Mouse (Mus musculus) embryonic facial prominence, embryonic 11.5 days (tissue): ENCODE measurements around the gene Xpnpep2. TPM values are rescaled to one million over a fixed set of nuclear protein-coding genes. Genes with fewer than 3 reads are reported as not detected.

Experiments used
- ATAC-seq: fragments of 200-750 bp; cut with Nextera tagmentation; replicated peaks from 2 replicates; pipeline ENCODE4 v1.8.0; 2017; ENCODE audit warnings: low read depth; ENCODE audit not compliant: insufficient number of reproducible peaks, low FRiP score, low TSS enrichment
- DNase-seq: peaks from one replicate; pipeline ENCODE4 v3.0.0-alpha.2; 2015; ENCODE audit warnings: low spot score
- H3K27ac ChIP-seq: fragments of 300-500 bp; sonication (generic); replicated peaks from 2 replicates; pipeline ENCODE4 v1.5.1; 2014; ENCODE audit warnings: mild to moderate bottlenecking, low read depth, low read length, control low read depth
- H3K27me3 ChIP-seq: fragments of 300-500 bp; sonication (generic); 2 replicates; pipeline ENCODE4 v1.6.1; 2014; ENCODE audit warnings: mild to moderate bottlenecking, low read length, moderate library complexity, mixed read lengths; ENCODE audit not compliant: control insufficient read depth, insufficient read depth
- H3K36me3 ChIP-seq: fragments of 300-500 bp; sonication (generic); replicated peaks from 2 replicates; pipeline ENCODE4 v1.6.1; 2014; ENCODE audit warnings: low read depth, mild to moderate bottlenecking, low read length, moderate library complexity, mixed read lengths; ENCODE audit not compliant: control insufficient read depth, insufficient read depth
- H3K4me1 ChIP-seq: fragments of 300-500 bp; sonication (generic); 2 replicates; pipeline ENCODE4 v1.6.1; 2014; ENCODE audit warnings: low read length, mixed read lengths; ENCODE audit not compliant: control insufficient read depth, insufficient read depth
- H3K4me2 ChIP-seq: fragments of 300-500 bp; sonication (generic); 2 replicates; pipeline ENCODE4 v1.6.1; 2014; ENCODE audit warnings: low read depth, mild to moderate bottlenecking, control low read depth, low read length, moderate library complexity
- H3K4me3 ChIP-seq: fragments of 300-500 bp; sonication (generic); 2 replicates; pipeline ENCODE4 v1.5.1; 2014; ENCODE audit warnings: low read depth, low read length, control low read depth
- H3K9ac ChIP-seq: fragments of 300-500 bp; sonication (generic); replicated peaks from 2 replicates; pipeline ENCODE4 v1.6.1; 2014; ENCODE audit warnings: mild to moderate bottlenecking, control low read depth, low read length
- H3K9me3 ChIP-seq: fragments of 300-500 bp; sonication (generic); replicated peaks from 2 replicates; pipeline ENCODE4 v1.6.1; 2016; ENCODE audit warnings: mild to moderate bottlenecking, low read length, inconsistent platforms, mixed read lengths; ENCODE audit not compliant: control insufficient read depth
- WGBS: fragments of 180-500 bp; shearing (Covaris S2); extraction: QIAGEN DNeasy Blood & Tissue Kit; methylation state at CpG from one replicate; pipeline ENCODE4 v1.1.7; 2014; 5-methylcytosine and 5-hydroxymethylcytosine counted together
- polyA plus RNA-seq: library from polyadenylated mRNA; unstranded; fragments of >200 nt; fragmentation: Nextera tagmentation; extraction: Ambion mirVana; gene quantifications from 2 replicates; pipeline ENCODE4 v1.2.1, GENCODE M21; 2014

Xpnpep2 gene
- polyA plus RNA-seq, 1 experiment from 2014 or later, result 2.7 TPM

DNA sequence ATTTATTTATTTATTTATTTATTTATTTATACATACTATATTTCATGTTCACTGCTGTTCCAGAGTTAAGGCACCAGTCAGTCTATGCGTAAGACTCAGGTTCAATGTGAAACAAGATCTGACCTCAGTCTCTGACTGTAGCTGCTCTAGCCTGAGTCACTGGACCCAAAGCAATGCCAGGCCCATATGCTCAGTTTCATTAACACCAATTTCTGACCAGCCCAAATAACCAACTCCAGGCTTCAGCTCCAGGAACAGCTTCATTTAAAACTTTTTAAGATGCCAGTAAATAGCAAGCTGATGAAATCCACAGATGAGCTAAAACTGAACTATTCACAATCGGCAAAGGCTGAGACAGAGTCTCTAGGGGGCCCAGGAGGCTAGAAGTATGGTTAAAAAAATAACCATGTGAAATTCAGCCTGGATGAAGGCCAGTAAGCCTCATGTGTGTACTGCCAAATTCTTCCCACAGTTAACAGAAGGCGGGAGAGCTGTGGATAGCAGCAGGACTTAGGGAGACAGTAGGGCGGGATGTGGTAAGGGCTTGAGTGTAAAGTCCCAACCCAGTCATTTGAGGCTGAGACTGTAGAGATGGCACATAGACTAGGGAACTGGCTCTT, 31.6 kb upstream of the Xpnpep2 start:
- no peaks in the 10 kb centered on the region for H3K9me3 ChIP-seq
- H3K4me3 ChIP-seq, result no peak overlapping the region
- 88% methylated on average over 4 of the region's 4 CpGs for WGBS
- DNase-seq (no peak), ATAC-seq (no peak)
- no peaks in the 10 kb centered on the region for H3K4me1 ChIP-seq
- H3K27ac ChIP-seq, result no peak overlapping the region
- H3K9ac ChIP-seq, result no peak overlapping the region
- H3K27me3 ChIP-seq, result no peaks in the 10 kb centered on the region
- no peaks in the 10 kb centered on the region for H3K36me3 ChIP-seq
- no peak overlapping the region for H3K4me2 ChIP-seq

DNA sequence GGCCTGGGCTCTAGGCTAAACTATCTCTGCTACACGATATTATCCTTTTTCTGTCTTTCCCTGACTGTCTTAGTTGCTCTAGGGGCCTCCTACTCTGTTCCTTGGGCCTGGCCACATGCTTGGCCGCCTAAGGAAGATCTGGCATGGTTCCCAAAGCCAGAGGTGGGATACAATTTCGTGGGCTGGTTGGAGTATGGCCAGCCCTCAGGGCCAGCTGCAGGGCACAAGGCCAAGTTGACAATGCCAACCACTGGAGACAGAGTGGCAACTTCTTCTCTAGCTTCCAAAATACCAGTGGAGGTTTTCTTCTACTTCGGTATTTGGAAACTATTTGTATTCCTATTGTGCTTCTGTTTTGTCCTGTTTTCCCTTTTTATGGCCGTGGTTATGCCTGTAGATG, 26.2 kb upstream of the Xpnpep2 start:
- Histone ChIP-seq H3K9ac (no peak overlapping the region), H3K4me2 (no peak overlapping the region), H3K4me3 (no peak overlapping the region), H3K4me1 (no peaks in the 10 kb centered on the region), H3K9me3 (no peaks in the 10 kb centered on the region), H3K27me3 (no peaks in the 10 kb centered on the region), H3K36me3 (no peaks in the 10 kb centered on the region), H3K27ac (no peak overlapping the region)
- ATAC-seq (no peak), DNase-seq (no peak)
- WGBS, result 75% methylated on average over 5 of the region's 5 CpGs

DNA sequence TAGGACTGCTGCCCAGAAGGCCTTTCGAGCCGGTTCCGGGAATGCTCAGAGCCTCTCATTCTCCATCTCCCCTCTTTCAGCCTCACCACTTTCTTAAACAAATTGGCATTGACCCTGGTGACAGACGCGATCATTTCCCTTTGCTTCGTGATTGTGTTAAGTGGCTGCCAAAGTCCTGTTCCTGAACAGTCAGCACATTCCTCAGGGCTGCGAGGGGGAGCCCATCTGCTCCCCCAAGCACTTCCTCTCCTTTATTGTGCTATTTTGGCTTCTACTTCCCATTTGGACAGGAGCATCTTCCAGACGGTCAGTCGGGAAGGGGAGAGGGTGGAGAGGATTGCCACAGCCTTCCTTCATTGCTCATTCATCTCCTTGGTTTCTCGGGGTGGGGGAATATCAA, 16.4 kb upstream of the Xpnpep2 start:
- H3K36me3 ChIP-seq, result no peaks in the 10 kb centered on the region
- no peak overlapping the region for H3K27ac ChIP-seq
- H3K27me3 ChIP-seq, result no peaks in the 10 kb centered on the region
- ATAC-seq (no peak), DNase-seq (no peak)
- H3K4me1 ChIP-seq, result no peaks in the 10 kb centered on the region
- no peaks in the 10 kb centered on the region for H3K9me3 ChIP-seq
- no peak overlapping the region for H3K9ac ChIP-seq
- WGBS, result 54% methylated on average over 10 of the region's 10 CpGs
- no peak overlapping the region for H3K4me3 ChIP-seq
- H3K4me2 ChIP-seq, result no peak overlapping the region

DNA sequence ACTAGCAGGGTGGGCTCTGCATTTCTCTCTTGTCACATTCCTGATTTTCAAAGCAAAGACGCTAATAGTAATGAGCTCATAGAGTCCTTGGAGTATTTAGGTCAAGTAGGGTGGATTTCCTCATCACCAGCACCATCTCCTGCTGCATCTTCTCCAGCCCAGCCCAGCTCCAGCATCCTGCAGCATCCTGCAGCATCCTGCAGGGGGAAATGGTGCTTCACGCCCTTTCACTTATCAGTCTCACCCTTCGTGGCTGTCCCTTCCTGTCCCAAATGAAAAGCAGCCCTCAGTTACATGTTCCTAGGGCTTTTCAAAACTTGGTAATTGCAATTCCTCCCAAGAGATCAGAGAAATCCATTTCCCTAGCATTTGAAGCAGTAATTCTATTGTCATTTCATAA, 15.0 kb upstream of the Xpnpep2 start:
- Histone ChIP-seq H3K4me2 (no peak overlapping the region), H3K9me3 (no peaks in the 10 kb centered on the region), H3K4me1 (no peaks in the 10 kb centered on the region), H3K9ac (no peak overlapping the region), H3K36me3 (no peaks in the 10 kb centered on the region), H3K4me3 (no peak overlapping the region), H3K27ac (no peak overlapping the region), H3K27me3 (no peaks in the 10 kb centered on the region)
- ATAC-seq (no peak), DNase-seq (peak; percentile 2)
- WGBS, result 51% methylated on average over 3 of the region's 3 CpGs

DNA sequence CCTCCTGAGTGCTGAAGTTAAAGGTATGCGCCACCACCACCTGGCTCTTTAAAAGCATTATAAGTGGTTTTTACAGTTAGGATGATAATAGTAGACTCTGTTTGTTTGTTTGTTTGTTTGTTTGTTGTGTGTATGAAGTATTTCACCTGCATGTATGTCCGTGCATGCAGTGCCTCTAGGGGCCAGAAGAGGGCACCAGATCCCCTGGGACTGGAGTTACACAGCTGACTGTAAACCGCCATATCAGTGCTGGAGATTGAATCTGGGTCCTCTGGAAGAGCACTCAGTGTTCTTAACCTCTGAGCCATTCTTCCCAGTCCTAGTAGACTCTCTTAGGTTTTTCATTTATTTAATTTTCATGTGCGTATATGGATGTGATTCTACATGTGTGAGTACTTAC, 13.9 kb upstream of the Xpnpep2 start:
- no peaks in the 10 kb centered on the region for H3K9me3 ChIP-seq
- ATAC-seq (no peak), DNase-seq (peak; percentile 15)
- H3K4me2 ChIP-seq, result no peak overlapping the region
- no peak overlapping the region for H3K9ac ChIP-seq
- H3K27ac ChIP-seq, result no peak overlapping the region
- WGBS, result 71% methylated on average over 4 of the region's 4 CpGs
- H3K4me1 ChIP-seq, result no peaks in the 10 kb centered on the region
- no peaks in the 10 kb centered on the region for H3K27me3 ChIP-seq
- H3K4me3 ChIP-seq, result no peak overlapping the region
- no peaks in the 10 kb centered on the region for H3K36me3 ChIP-seq

DNA sequence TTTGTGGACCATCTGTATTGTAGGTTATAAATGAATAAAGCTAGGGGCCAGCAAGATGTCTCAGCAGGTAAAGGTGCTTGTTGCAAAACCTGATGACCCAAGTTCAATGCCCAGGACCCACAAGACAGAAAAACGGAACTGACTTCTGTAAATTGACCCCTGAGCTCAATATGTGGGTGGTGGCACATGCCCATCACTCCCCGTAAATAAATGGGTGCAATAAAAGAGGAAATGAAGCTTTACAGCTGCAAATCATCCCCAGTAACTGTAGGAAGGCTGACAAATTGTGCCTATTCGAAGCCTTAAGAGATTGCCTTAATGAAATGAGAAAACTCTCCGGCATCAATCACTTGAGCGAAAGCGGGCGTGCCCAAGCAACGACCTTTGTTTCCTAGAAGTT, 11.9 kb upstream of the Xpnpep2 start:
- H3K27ac ChIP-seq, result no peak overlapping the region
- H3K9me3 ChIP-seq, result no peaks in the 10 kb centered on the region
- no peak overlapping the region for H3K4me3 ChIP-seq
- H3K36me3 ChIP-seq, result no peaks in the 10 kb centered on the region
- H3K4me2 ChIP-seq, result no peak overlapping the region
- H3K4me1 ChIP-seq, result no peaks in the 10 kb centered on the region
- no peaks in the 10 kb centered on the region for H3K27me3 ChIP-seq
- no peak overlapping the region for H3K9ac ChIP-seq
- no peak for ATAC-seq
- WGBS, result 75% methylated on average over 8 of the region's 8 CpGs
- no peak for DNase-seq

DNA sequence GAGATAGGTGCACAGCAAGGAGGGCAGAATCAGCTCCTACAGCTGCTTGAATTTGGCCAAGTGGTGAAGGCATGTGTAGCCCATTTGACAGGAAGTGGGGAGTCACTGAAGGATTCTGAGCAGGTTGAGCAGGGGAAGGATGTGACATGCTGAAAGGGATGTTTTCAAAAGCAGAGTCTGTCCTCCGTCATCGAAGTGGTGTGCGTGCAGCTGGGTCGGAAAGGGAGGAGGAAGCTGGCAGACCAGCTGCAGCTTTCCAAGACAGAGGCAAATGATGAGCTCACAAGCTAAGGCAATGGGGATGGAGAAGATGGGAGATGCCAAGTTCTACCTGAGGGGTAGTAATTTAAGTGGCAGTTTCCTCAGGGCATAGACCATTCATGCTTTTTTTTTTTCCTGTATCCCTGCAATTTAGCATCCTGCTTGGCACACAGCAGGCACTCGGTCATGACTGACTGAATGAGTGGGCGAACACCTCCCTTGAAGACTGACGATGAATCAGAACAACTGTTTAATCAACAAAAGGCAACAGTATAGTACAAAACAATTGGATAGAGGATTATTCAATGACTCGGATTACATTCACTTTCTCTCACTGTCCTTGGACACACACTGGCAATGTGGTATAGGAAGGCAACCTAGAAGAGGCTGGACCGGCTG, 9.9 kb upstream of the Xpnpep2 start:
- DNase-seq, result no peak
- H3K9ac ChIP-seq, result no peak overlapping the region
- WGBS, result 80% methylated on average over 9 of the region's 9 CpGs
- H3K27ac ChIP-seq, result no peak overlapping the region
- no peak overlapping the region for H3K4me3 ChIP-seq
- no peaks in the 10 kb centered on the region for H3K27me3 ChIP-seq
- H3K36me3 ChIP-seq, result no peaks in the 10 kb centered on the region
- no peak for ATAC-seq
- H3K4me1 ChIP-seq, result no peaks in the 10 kb centered on the region
- H3K4me2 ChIP-seq, result no peak overlapping the region
- H3K9me3 ChIP-seq, result no peaks in the 10 kb centered on the region

DNA sequence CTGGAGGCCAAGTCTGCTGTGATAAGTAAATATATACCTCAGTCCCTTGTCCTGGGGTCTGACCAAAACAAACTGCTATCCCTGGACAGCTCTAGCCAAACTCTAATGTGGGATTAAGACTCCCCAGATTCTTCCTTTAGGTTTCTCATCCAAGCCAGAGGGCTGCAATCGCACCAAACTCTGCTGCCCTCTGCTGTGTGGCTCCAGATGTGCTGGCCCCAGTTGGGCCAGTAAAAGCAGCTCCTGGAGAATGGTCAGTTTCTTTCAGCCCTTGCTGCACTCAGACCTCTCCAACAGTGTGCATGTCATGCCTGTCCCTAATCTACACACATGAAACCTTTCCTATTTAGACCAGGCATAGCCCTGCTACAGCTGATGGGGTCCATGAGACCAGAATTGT, 8.7 kb upstream of the Xpnpep2 start:
- no peak overlapping the region for H3K4me2 ChIP-seq
- H3K4me3 ChIP-seq, result no peak overlapping the region
- H3K27ac ChIP-seq, result no peak overlapping the region
- no peaks in the 10 kb centered on the region for H3K27me3 ChIP-seq
- 28% methylated on average over 1 of the region's 1 CpGs for WGBS
- ATAC-seq (no peak), DNase-seq (no peak)
- H3K9me3 ChIP-seq, result no peaks in the 10 kb centered on the region
- H3K4me1 ChIP-seq, result no peaks in the 10 kb centered on the region
- no peaks in the 10 kb centered on the region for H3K36me3 ChIP-seq
- H3K9ac ChIP-seq, result no peak overlapping the region
